Mouse (Mus musculus) G1E (cell line): ENCODE results near the gene Stac3. TPM values are rescaled to one million over a fixed set of nuclear protein-coding genes. Genes with fewer than 3 reads are reported as not detected.

Experiments used
- ATAC-seq: 2 replicates; pipeline ENCODE4 v1.8.0; 2016; ENCODE audit warnings: mild to moderate bottlenecking; ENCODE audit not compliant: insufficient number of reproducible peaks, poor library complexity, low FRiP score, severe bottlenecking; ENCODE audit errors: extremely low read depth
- DNase-seq: peaks from one replicate; pipeline ENCODE4 v3.0.0; 2012; ENCODE audit warnings: low spot score
- H3K27me3 ChIP-seq: 2 replicates; pipeline ENCODE4 v1.6.1; 2012; ENCODE audit warnings: mild to moderate bottlenecking, low read length, inconsistent platforms; ENCODE audit not compliant: insufficient read depth
- H3K36me3 ChIP-seq: replicated peaks from 2 replicates; pipeline ENCODE3; 2012; ENCODE audit warnings: mild to moderate bottlenecking, inconsistent platforms
- H3K4me1 ChIP-seq: 2 replicates; pipeline ENCODE4 v1.6.1; 2012; ENCODE audit warnings: low read depth, low read length, inconsistent platforms, mixed read lengths; ENCODE audit not compliant: insufficient read depth
- H3K4me3 ChIP-seq: 2 replicates; pipeline ENCODE4 v1.5.1; 2012; ENCODE audit warnings: low read depth, mild to moderate bottlenecking, inconsistent platforms, low read length, moderate library complexity, mixed read lengths
- H3K9me3 ChIP-seq: replicated peaks from 2 replicates; pipeline ENCODE4 v1.6.1; 2012; ENCODE audit warnings: inconsistent platforms
- CTCF ChIP-seq: IDR thresholded peaks from 2 replicates; pipeline ENCODE4 v1.5.1; 2012; ENCODE audit warnings: low read depth, low read length, inconsistent platforms, mixed read lengths
- GATA1 ChIP-seq: IDR thresholded peaks from 2 replicates; pipeline ENCODE4 v1.6.1; 2012; ENCODE audit warnings: borderline replicate concordance, low read length, inconsistent platforms, mixed read lengths
- GATA2 ChIP-seq: IDR thresholded peaks from 2 replicates; pipeline ENCODE4 v1.6.1; 2012; ENCODE audit warnings: low read depth, low read length, inconsistent platforms, borderline replicate concordance
- POLR2AphosphoS5 ChIP-seq: IDR thresholded peaks from 2 replicates; pipeline ENCODE4 v1.6.1; 2012; ENCODE audit warnings: low read depth, low read length, inconsistent platforms; ENCODE audit not compliant: insufficient replicate concordance
- TAL1 ChIP-seq: conservative IDR thresholded peaks from 2 replicates; pipeline ENCODE4 v1.6.1; 2012; ENCODE audit warnings: low read depth, low read length, inconsistent platforms, mixed read lengths
- polyA plus RNA-seq: library from polyadenylated mRNA; stranded (reverse); fragments of >175 nt; gene quantifications from 2 replicates; pipeline ENCODE4 v1.2.3, GENCODE M21; 2012
- total RNA-seq, 2 experiments: library from RNA; stranded (forward) in 1 of 2; stranded (reverse) in 1 of 2; fragments of 200-1000 nt in 1 of 2; fragments of >200 nt in 1 of 2; fragmentation: Nextera tagmentation in 1 of 2; gene quantifications; 2 replicates each; pipeline ENCODE4 v1.2.3; 2014 to 2017

Gene Stac3
- 1.2 TPM in 1 of 2 replicates, not detected in the other for total RNA-seq (2014; fragmentation: Nextera tagmentation)
- 0.60 and 0.93 TPM in 2 replicates for total RNA-seq (2017)
- polyA plus RNA-seq = 0.07 and 0.17 TPM in 2 replicates

DNA sequence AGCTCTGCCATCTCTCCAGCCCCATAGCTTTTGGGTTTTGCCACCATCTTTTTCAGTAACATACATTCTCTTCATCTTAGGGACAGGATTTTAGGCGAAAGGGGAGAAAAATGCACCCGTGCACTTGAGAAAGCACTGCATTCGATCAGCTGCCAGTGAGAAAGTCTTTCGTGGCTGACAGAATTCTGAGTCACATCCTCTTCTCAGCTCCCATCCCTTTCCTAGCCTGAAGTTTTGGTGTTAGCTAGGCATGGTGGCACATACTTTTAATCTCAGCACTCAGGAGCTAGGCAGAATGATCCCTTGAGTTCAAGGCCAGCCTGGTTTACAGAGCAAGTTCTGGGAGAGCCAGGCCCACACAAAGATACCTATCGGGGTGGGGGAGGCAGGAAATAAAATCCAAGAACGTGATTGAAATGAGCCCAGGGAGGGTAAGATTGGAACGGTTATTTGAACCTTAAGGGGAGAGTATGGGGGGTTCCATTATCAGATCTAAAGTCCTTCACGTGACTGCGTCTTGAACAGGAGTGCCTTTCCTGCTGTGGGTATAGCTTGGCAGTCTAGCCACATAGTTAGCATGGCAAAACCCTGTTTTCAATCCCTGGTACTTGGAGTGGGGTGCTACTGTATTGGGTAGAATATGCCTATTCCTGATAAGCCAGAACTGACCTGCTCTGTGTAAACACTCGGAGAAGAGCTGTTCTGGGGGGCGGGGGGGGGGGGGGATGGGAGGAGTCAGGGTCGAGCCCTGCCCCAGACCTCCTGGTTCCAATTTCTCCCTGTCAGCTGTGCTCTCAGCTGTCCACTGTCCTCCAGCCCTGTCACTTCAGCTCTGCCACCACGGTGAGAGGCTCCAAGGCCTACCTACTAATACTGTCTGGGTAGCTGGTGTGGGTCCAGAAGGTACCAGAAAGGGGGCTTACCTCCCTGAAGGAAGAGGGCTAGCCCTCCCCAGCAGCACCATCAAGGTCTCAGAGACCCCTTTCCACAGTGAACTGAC, at the start of gene Stac3:
Stac3 (plus strand) TSS at position 793 of the 1,000 bp plus-strand sequence.
- Histone ChIP-seq H3K4me1 (0 out of 2 replicates have a peak, but pooled peaks cover 3% of the 10 kb centered on the region), H3K4me3 (no peak within 1 kb of the TSS), H3K9me3 (no peaks in the 10 kb centered on the region), H3K36me3 (peaks cover 43% of the 10 kb centered on the region), H3K27me3 (peaks cover 26% of the 10 kb centered on the region)
- ATAC-seq = no peak
- no peak for DNase-seq
- TF ChIP-seq POLR2AphosphoS5 (no peak), CTCF (no peak), GATA2 (no peak), TAL1 (no peak), GATA1 (no peak)

DNA sequence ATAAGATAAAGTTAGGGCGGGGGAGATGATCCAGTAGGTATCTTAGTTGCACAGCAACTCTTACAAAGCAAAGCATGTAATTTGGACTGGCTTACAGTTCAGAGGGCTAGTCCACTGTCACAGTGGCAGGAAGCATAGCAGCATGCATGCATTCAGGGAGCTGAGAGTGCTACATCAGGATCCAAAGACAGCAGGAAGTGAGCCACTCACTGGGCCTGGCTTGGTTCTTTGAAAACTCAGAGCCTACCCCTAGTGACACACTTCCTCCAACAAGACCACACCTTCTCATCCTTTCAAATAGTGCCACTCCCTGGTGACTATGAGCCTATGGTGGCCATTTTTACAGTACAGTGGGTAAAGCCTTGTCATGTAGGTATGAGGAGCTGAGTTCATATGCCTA, 47.8 kb upstream of the Stac3 start:
- H3K27me3 ChIP-seq = no peaks in the 10 kb centered on the region
- H3K36me3 ChIP-seq = peaks cover 81% of the 10 kb centered on the region
- DNase-seq (no peak), ATAC-seq (no peak)
- H3K4me3 ChIP-seq = no peak overlapping the region
- H3K4me1 ChIP-seq = no peaks in the 10 kb centered on the region
- TF ChIP-seq CTCF = no peak
- no peak for TF ChIP-seq GATA1
- no peak for TF ChIP-seq POLR2AphosphoS5
- TF ChIP-seq GATA2 = no peak
- TF ChIP-seq TAL1 = no peak
- no peaks in the 10 kb centered on the region for H3K9me3 ChIP-seq

DNA sequence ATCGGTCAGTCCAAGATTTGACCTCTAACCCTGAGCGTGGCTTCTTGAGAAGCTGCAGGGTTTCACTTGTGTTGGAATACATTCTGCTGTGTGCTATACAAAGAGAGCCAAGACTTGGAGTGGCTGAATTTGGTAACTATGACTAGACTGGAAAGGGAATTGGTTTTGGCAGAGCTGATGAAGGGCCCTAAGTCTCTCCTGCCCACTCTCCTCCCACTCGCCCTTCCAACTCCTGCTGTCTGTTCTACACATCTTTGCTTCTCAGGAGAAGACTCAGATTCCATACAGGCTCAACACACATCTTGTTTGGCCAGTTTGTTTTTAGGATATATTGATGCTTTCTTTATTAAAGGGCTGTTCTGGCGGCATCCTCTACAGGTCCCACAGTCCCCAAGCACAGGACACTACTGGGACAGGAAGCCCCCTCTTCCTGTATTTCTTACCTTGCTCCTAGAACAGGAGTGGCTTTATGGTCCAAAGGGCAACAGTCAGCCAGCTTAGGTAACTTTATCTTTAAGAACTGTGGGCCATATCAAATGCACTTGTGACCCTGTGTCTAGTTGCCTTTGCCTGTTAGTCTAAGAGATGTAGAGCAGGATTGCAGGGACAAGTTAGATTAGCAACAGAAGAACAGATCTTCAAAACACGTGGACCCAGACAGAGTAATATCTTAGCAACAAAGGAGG, 38.9 kb upstream of the Stac3 start:
- Histone ChIP-seq H3K27me3 (no peaks in the 10 kb centered on the region), H3K9me3 (no peaks in the 10 kb centered on the region), H3K4me3 (no peak overlapping the region), H3K4me1 (no peaks in the 10 kb centered on the region), H3K36me3 (peaks cover 91% of the 10 kb centered on the region)
- no peak for ATAC-seq
- no peak for DNase-seq
- TF ChIP-seq GATA2 (no peak), TAL1 (no peak), GATA1 (no peak), POLR2AphosphoS5 (no peak), CTCF (no peak)

DNA sequence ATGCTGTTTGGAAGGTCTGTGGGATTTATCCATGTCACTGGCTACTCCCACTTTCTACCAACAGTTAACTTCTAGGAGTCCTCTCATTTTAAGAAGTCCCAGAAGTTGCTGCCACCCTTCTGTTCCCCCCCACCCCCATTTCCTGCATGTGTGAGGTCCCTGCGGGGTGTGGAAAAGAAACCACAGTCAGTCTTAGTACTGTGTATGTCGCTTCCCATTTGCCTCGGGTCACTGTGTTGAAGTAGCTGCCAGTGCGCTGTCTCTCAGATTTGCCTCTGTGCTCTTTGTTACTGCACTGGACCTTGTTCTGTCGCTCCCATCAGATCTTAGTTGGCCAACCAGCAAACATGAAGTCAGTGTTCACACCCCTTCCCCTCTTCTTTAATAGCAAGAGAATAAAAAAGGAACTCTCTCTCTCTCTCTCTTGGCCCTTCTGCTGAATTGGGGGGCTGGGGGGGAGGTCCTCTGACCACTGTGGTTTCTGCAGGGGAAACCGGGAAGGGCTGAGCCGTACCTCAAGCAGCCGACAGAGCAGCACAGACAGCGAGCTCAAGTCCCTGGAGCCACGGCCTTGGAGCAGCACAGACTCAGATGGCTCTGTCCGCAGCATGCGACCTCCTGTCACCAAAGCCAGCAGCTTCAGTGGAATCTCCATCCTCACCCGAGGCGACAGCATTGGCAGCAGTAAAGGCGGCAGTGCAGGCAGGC, 30.1 kb upstream of the Stac3 start:
- no peaks in the 10 kb centered on the region for H3K4me1 ChIP-seq
- TF ChIP-seq GATA1 (no peak), TAL1 (no peak), POLR2AphosphoS5 (no peak), GATA2 (no peak), CTCF (no peak)
- DNase-seq (no peak), ATAC-seq (no peak)
- H3K36me3 ChIP-seq = peaks cover 79% of the 10 kb centered on the region
- no peaks in the 10 kb centered on the region for H3K27me3 ChIP-seq
- H3K4me3 ChIP-seq = no peak overlapping the region
- H3K9me3 ChIP-seq = no peaks in the 10 kb centered on the region

DNA sequence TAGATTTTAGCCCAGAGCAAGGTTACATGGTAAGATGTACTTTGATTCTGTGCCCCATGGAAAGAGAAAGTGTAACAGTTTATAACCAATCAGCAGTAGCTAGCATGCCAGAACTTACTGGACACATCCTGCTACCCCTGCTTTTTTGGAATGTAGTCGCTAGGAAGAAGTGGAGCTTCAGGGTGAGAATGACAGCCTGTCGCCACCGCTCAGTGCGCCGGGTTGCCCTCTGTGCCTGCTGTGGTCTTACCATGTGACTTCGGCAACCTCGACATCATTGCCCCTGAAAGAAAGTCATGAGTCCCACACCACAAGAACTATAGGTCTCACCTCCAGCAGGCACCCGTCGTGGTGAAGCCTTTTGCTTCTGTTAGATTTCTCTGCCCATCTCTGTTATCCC, 28.8 kb upstream of the Stac3 start:
- TF ChIP-seq TAL1 (no peak), POLR2AphosphoS5 (no peak), CTCF (no peak), GATA2 (no peak), GATA1 (no peak)
- H3K36me3 ChIP-seq = peaks cover 83% of the 10 kb centered on the region
- no peaks in the 10 kb centered on the region for H3K27me3 ChIP-seq
- DNase-seq (no peak), ATAC-seq (no peak)
- no peaks in the 10 kb centered on the region for H3K4me1 ChIP-seq
- H3K9me3 ChIP-seq = no peaks in the 10 kb centered on the region
- H3K4me3 ChIP-seq = no peak overlapping the region

DNA sequence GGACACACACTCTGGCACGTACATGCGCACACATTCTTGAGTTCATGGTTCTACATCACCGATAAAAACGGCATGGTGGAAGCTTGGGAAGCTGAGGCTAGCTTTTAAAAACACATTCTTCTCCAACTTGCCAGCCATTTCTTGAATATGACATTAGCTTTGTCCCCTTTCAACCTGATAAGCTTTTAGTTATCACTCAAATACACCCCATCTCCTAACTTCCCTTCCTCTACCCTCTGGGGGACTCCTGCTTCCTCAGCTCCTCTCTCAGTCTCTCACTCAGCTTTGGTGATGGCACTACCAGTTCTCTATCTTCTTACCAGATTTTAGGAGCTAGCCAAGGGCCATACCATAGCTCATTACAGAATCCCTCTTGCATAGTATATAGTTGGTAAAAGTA, 26.3 kb upstream of the Stac3 start:
- Histone ChIP-seq H3K4me1 (no peaks in the 10 kb centered on the region), H3K4me3 (no peak overlapping the region), H3K27me3 (no peaks in the 10 kb centered on the region), H3K36me3 (peaks cover 83% of the 10 kb centered on the region), H3K9me3 (no peaks in the 10 kb centered on the region)
- TF ChIP-seq GATA2 (no peak), TAL1 (no peak), GATA1 (no peak), POLR2AphosphoS5 (no peak), CTCF (no peak)
- ATAC-seq = no peak
- no peak for DNase-seq
